Mouse (Mus musculus) heart, embryonic 16.5 days (tissue): ENCODE results near the gene Trappc2l. TPM values are rescaled to one million over a fixed set of nuclear protein-coding genes. Genes with fewer than 3 reads are reported as not detected.
A peak's percentile ranks its signal among the peaks of the same experiment; 100 is the strongest.
"Not testable (repeated sequence)": the region's sequence is repeated elsewhere in the genome, so short reads cannot be mapped to it uniquely, and the experiment has no call there.

Source experiments
- ATAC-seq: fragments of 200-750 bp; cut with Nextera tagmentation; replicated peaks from 2 replicates; pipeline ENCODE4 v1.8.0; 2017; ENCODE audit warnings: moderate number of reproducible peaks; ENCODE audit not compliant: insufficient read depth, low FRiP score; ENCODE audit errors: extremely low read depth
- H3K27ac ChIP-seq: fragments of 300-500 bp; sonication (generic); 2 replicates; pipeline ENCODE4 v1.5.1; 2014; ENCODE audit warnings: mild to moderate bottlenecking, low read length, control low read depth, moderate library complexity
- H3K27me3 ChIP-seq: fragments of 300-500 bp; sonication (generic); 2 replicates; pipeline ENCODE4 v1.6.1; 2014; ENCODE audit warnings: low read length, mixed read lengths; ENCODE audit not compliant: control insufficient read depth, insufficient read depth
- H3K36me3 ChIP-seq: fragments of 300-500 bp; sonication (generic); 2 replicates; pipeline ENCODE4 v1.6.1; 2014; ENCODE audit not compliant: control insufficient read depth, insufficient read depth
- H3K4me1 ChIP-seq: fragments of 300-500 bp; sonication (generic); 2 replicates; pipeline ENCODE4 v1.6.1; 2014; ENCODE audit warnings: low read length, mixed read lengths; ENCODE audit not compliant: control insufficient read depth, insufficient read depth
- H3K4me2 ChIP-seq: fragments of 300-500 bp; sonication (generic); 2 replicates; pipeline ENCODE4 v1.6.1; 2014; ENCODE audit warnings: low read depth, mild to moderate bottlenecking, control low read depth, low read length
- H3K4me3 ChIP-seq: fragments of 300-500 bp; sonication (generic); 2 replicates; pipeline ENCODE4 v1.5.1; 2014; ENCODE audit warnings: mild to moderate bottlenecking, control low read depth, low read length
- H3K9ac ChIP-seq: fragments of 300-500 bp; sonication (generic); 2 replicates; pipeline ENCODE4 v1.6.1; 2014; ENCODE audit warnings: low read length, control low read depth
- H3K9me3 ChIP-seq: fragments of 300-500 bp; sonication (generic); replicated peaks from 2 replicates; pipeline ENCODE4 v1.6.1; 2016; ENCODE audit warnings: low read length; ENCODE audit not compliant: control insufficient read depth
- WGBS: fragments of 180-500 bp; shearing (Covaris S2); extraction: QIAGEN DNeasy Blood & Tissue Kit; methylation state at CpG from one replicate; pipeline ENCODE4 v1.1.7; 2014; 5-methylcytosine and 5-hydroxymethylcytosine counted together
- polyA plus RNA-seq: library from polyadenylated mRNA; unstranded; fragments of >200 nt; fragmentation: Nextera tagmentation; extraction: Ambion mirVana; gene quantifications from 2 replicates; pipeline ENCODE4 v1.2.1, GENCODE M21; 2015

Trappc2l gene
- polyA plus RNA-seq, 1 experiment from 2014 or later = 60.1 TPM

GRCm38 (mm10) chr8:122571153-122571552, 40.3 kb upstream of the Trappc2l start:
- H3K9ac ChIP-seq = no peak overlapping the region
- peaks cover 41% of the 10 kb centered on the region for H3K4me1 ChIP-seq
- no peak overlapping the region for H3K4me3 ChIP-seq
- no peak overlapping the region for H3K27ac ChIP-seq
- H3K9me3 ChIP-seq = no peaks in the 10 kb centered on the region
- no peak for ATAC-seq
- WGBS = 92% methylated on average over 11 of the region's 11 CpGs
- no peaks in the 10 kb centered on the region for H3K27me3 ChIP-seq
- no peak overlapping the region for H3K4me2 ChIP-seq
- peaks cover 29% of the 10 kb centered on the region for H3K36me3 ChIP-seq

- ATAC-seq = no peak
- no peaks in the 10 kb centered on the region for H3K27me3 ChIP-seq
- H3K9me3 ChIP-seq = no peaks in the 10 kb centered on the region
- 89% methylated on average over 17 of the region's 17 CpGs for WGBS
- no peak overlapping the region for H3K27ac ChIP-seq
- peaks cover 29% of the 10 kb centered on the region for H3K36me3 ChIP-seq
- H3K4me2 ChIP-seq = no peak overlapping the region
- no peak overlapping the region for H3K4me3 ChIP-seq
- H3K4me1 ChIP-seq = peaks cover 34% of the 10 kb centered on the region
- no peak overlapping the region for H3K9ac ChIP-seq
These were observed 39.6 kb upstream of the Trappc2l start for GRCm38 (mm10) chr8:122571750-122572267.

- Histone ChIP-seq H3K27me3 (no peaks in the 10 kb centered on the region), H3K4me1 (peaks cover 33% of the 10 kb centered on the region), H3K36me3 (peaks cover 29% of the 10 kb centered on the region), H3K27ac (no peak overlapping the region), H3K4me2 (no peak overlapping the region), H3K9me3 (no peaks in the 10 kb centered on the region), H3K4me3 (no peak overlapping the region), H3K9ac (no peak overlapping the region)
- no peak for ATAC-seq
- 97% methylated on average over 3 of the region's 3 CpGs for WGBS
These were observed 38.7 kb upstream of the Trappc2l start for GRCm38 (mm10) chr8:122572751-122573150.

DNA sequence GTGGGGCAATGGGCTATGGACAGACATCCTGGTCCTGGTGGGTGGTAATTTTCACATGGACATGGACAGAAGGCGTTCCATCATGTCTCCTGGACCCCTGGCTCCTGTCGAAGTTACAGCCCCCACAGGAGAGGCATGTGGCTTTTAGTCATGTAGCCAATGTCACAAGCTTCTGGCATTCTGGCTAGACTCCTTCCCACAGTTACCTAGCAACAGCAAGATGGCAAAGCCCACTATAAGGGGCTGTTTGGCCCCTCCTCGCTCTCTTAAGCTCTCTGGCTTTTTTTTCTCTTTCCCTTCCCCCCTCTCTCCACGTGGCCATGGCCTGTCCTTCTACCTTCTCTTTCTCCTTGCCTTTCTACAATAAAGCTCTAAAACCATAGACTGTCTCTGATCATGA, 38.3 kb upstream of the Trappc2l start:
- not testable (repeated sequence) for H3K4me2 ChIP-seq, H3K27me3 ChIP-seq, H3K4me3 ChIP-seq, H3K27ac ChIP-seq, H3K9ac ChIP-seq, ATAC-seq, H3K9me3 ChIP-seq
- 54% methylated on average over 4 of the region's 4 CpGs for WGBS
- Histone ChIP-seq H3K4me1 (peaks cover 33% of the 10 kb centered on the region), H3K36me3 (peaks cover 29% of the 10 kb centered on the region)

- Histone ChIP-seq H3K4me3 (no peak overlapping the region), H3K4me2 (no peak overlapping the region), H3K9ac (no peak overlapping the region), H3K4me1 (peaks cover 33% of the 10 kb centered on the region), H3K9me3 (no peaks in the 10 kb centered on the region), H3K27ac (no peak overlapping the region), H3K27me3 (no peaks in the 10 kb centered on the region), H3K36me3 (peaks cover 29% of the 10 kb centered on the region)
- 67% methylated on average over 9 of the region's 9 CpGs for WGBS
- no peak for ATAC-seq
These were observed 37.9 kb upstream of the Trappc2l start for GRCm38 (mm10) chr8:122573577-122573976.

GRCm38 (mm10) chr8:122574264-122574663, 37.2 kb upstream of the Trappc2l start:
- no peak overlapping the region for H3K4me2 ChIP-seq
- no peak overlapping the region for H3K27ac ChIP-seq
- ATAC-seq = no peak
- no peak overlapping the region for H3K9ac ChIP-seq
- peaks cover 29% of the 10 kb centered on the region for H3K4me1 ChIP-seq
- peaks cover 29% of the 10 kb centered on the region for H3K36me3 ChIP-seq
- WGBS = 41% methylated on average over 3 of the region's 3 CpGs
- H3K9me3 ChIP-seq = no peaks in the 10 kb centered on the region
- H3K27me3 ChIP-seq = no peaks in the 10 kb centered on the region
- H3K4me3 ChIP-seq = no peak overlapping the region

DNA sequence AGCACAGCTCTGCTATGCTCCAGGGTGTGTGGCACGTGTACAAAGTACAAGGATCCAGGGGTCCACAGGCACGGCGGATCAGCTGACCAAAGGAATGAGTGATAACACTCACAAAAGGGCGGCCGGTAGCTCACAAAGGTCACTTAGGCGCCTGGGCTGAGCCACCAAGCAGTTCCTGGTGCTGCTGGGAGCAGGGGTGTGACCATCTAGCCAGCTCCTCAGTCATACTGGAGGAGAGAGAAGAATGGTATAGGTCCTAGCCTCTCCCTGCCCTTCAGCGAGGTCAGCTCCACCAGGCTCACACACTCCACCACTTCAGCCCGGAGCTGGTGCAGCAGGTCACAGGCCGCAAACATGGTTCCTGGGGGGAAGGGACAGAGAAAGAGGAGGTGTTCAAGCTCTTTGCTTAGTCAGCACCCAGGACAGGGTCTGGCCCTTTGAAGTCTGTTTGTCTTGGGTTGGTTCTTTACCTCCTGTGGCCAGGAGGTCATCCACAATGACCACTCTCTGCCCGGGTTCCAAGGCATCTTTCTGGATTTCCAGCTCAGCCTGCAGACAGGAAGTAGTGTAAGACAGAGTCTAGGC, 36.7 kb upstream of the Trappc2l start:
- H3K27ac ChIP-seq = peak overlapping the region; percentile 38
- peaks cover 29% of the 10 kb centered on the region for H3K4me1 ChIP-seq
- ATAC-seq = no peak
- peaks cover 28% of the 10 kb centered on the region for H3K36me3 ChIP-seq
- WGBS = 28% methylated on average over 10 of the region's 10 CpGs
- H3K4me2 ChIP-seq = peak overlapping the region; percentile 84
- peak overlapping the region; percentile 13; the same call in 1 of the 2 replicates for H3K4me3 ChIP-seq
- H3K9ac ChIP-seq = 0 out of 2 replicates have a peak overlapping the region, but pooled peaks have one; percentile 10
- H3K9me3 ChIP-seq = no peaks in the 10 kb centered on the region
- no peaks in the 10 kb centered on the region for H3K27me3 ChIP-seq

GRCm38 (mm10) chr8:122575286-122575685, 36.2 kb upstream of the Trappc2l start:
- Histone ChIP-seq H3K4me2 (peak overlapping the region; percentile 84), H3K27ac (peak overlapping the region; percentile 38), H3K9ac (0 out of 2 replicates have a peak overlapping the region, but pooled peaks have one; percentile 1), H3K27me3 (no peaks in the 10 kb centered on the region), H3K4me3 (peak overlapping the region; percentile 72), H3K4me1 (peaks cover 29% of the 10 kb centered on the region), H3K36me3 (peaks cover 23% of the 10 kb centered on the region), H3K9me3 (no peaks in the 10 kb centered on the region)
- WGBS = 61% methylated on average over 8 of the region's 8 CpGs
- no peak for ATAC-seq

GRCm38 (mm10) chr8:122575735-122576647, 35.4 kb upstream of the Trappc2l start:
- Histone ChIP-seq H3K4me3 (peak overlapping the region; percentile 72), H3K4me2 (peak overlapping the region; percentile 84), H3K27me3 (no peaks in the 10 kb centered on the region), H3K27ac (peak overlapping the region; percentile 54), H3K36me3 (peaks cover 18% of the 10 kb centered on the region), H3K9ac (peak overlapping the region; percentile 82), H3K4me1 (peaks cover 29% of the 10 kb centered on the region), H3K9me3 (no peaks in the 10 kb centered on the region)
- 19% methylated on average over 21 of the region's 21 CpGs for WGBS
- ATAC-seq = no peak; the same call in 1 of the 2 replicates
